Mouse (Mus musculus): ENCODE data around the gene Zfp94. TPM values are rescaled to one million over a fixed set of nuclear protein-coding genes. Genes with fewer than 3 reads are reported as not detected.

The Zfp94 gene
- total RNA-seq (2021): 10 to 100 TPM; 14.0 to 14.5 TPM
- long read RNA-seq, experiment 1, partial matches to known transcripts: 2 of 9 reads
- long read RNA-seq, experiment 1, other reads (novel, unspliced or antisense): 5 of 9 reads
- long read RNA-seq, experiment 2, partial matches to known transcripts: 3 of 9 reads
- long read RNA-seq, experiment 2, other reads (novel, unspliced or antisense): 6 of 9 reads

- H3K27ac ChIP-seq: peak within 1 kb of the TSS; percentile 90
- TF ChIP-seq CTCF (IDR thresholded peaks at IDR 0.05): no peak
- intact Hi-C loops (cut with DNase I): loop anchor here (1.0 to 10.0 kb wide), 4 partner anchors 16 to 1438 kb away; partner anchors contain the start of genes Hnrnpul1, Zfp112, Zfp235 and Zfp61
Measured at GRCm38 (mm10) chr7:24316567-24317092, at the start of gene Zfp94. Gene Zfp94, minus strand, starts transcription at chr7:24316666.

GRCm38 (mm10) chr7:24365258-24366014 lies 49.0 kb upstream of the Zfp94 start:
- Histone ChIP-seq H3K4me3 (no peak overlapping the region), H3K27ac (no peak overlapping the region)
- intact Hi-C loops (cut with DNase I): loop anchor here (1.0 to 2.0 kb wide), 2 partner anchors 12 to 41 kb away; no protein-coding TSS in a partner anchor
- DNase-seq (ENCODE audit: extremely low spot score in 1 of 2, low spot score in 2 of 2): no peak
- TF ChIP-seq CTCF (IDR thresholded peaks at IDR 0.05): no peak

More at GRCm38 (mm10) chr7:24316567-24317092, at the start of gene Zfp94:
- H3K4me3 ChIP-seq: peak within 1 kb of the TSS; percentile 78
- peak; percentile 96 to 97 for DNase-seq (ENCODE audit: extremely low spot score in 1 of 2, low spot score in 2 of 2)

DNA sequence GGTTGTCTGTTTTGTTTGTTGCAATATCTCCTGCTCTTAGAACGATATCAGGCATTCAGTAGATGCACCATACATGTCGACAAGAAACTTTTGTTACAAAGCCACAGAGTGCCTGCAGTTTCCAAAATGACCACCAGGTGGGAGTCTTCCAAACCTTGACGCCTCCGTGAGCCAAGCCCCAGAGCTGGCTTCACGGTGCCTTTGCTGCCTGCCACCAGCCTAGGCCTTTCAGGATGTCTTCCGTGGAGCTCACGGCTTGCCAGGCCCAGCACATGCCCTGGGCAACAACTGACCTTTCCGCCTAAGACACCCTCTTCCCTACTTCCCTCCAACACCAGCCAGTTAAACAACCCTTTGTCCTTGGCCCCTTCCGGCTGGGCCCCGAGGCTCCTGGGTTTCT lies 48.4 kb upstream of the Zfp94 start:
- intact Hi-C loops (cut with DNase I): loop anchor here (1.0 to 2.0 kb wide), 3 partner anchors 12 to 42 kb away; no protein-coding TSS in a partner anchor

GRCm38 (mm10) chr7:24363228-24363627 lies 46.8 kb upstream of the Zfp94 start:
- intact Hi-C loops (cut with DNase I): no loop called here
- Histone ChIP-seq H3K4me3 (no peak overlapping the region), H3K27ac (no peak overlapping the region)
- TF ChIP-seq CTCF (IDR thresholded peaks at IDR 0.05): peak; percentile 42
- peak in 1 of 2 experiments; percentile 52 for DNase-seq (ENCODE audit: extremely low spot score in 1 of 2, low spot score in 2 of 2)

More for the DNA sequence above, 48.4 kb upstream of the Zfp94 start:
- peak; percentile 84 to 86 for DNase-seq (ENCODE audit: extremely low spot score in 1 of 2, low spot score in 2 of 2)
- no peak overlapping the region for H3K4me3 ChIP-seq
- H3K27ac ChIP-seq: no peak overlapping the region; the same call in 1 of the 2 replicates
- TF ChIP-seq CTCF (IDR thresholded peaks at IDR 0.05): peak; percentile 95

- DNase-seq (ENCODE audit: extremely low spot score in 1 of 2, low spot score in 2 of 2): no peak
- H3K27ac ChIP-seq: no peak overlapping the region
- TF ChIP-seq CTCF (IDR thresholded peaks at IDR 0.05): no peak; the same call in 1 of the 2 replicates
- no peak overlapping the region for H3K4me3 ChIP-seq
- intact Hi-C loops (cut with DNase I): no loop called here
Measured at GRCm38 (mm10) chr7:24361001-24361400, 44.5 kb upstream of the Zfp94 start.

- Histone ChIP-seq H3K27ac (no peak overlapping the region), H3K4me3 (no peak overlapping the region)
- DNase-seq (ENCODE audit: extremely low spot score in 1 of 2, low spot score in 2 of 2): no peak
- no peak for TF ChIP-seq CTCF (IDR thresholded peaks at IDR 0.05)
- intact Hi-C loops (cut with DNase I): no loop called here
Measured at GRCm38 (mm10) chr7:24359269-24359668, 42.8 kb upstream of the Zfp94 start.

DNA sequence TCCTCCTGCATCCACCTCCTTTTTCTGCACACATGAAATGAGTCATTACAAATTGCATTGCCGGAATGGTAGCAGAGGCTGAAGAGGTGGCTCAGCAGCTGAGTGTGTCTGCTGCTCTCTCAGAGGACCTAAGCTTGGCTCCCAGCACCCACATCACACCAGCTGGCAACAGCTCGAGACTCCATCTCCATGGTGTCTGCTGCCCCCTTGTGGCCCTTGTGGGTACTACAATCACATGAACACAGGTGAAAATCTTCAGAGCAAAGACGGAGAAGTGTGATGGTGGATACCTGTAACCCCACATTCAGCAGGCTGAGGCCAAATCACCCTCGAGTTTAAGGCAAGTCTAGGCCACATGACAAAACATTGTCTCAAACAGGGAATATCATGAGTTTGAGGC lies 41.4 kb upstream of the Zfp94 start:
- Histone ChIP-seq H3K27ac (no peak overlapping the region), H3K4me3 (no peak overlapping the region)
- no peak for DNase-seq (ENCODE audit: extremely low spot score in 1 of 2, low spot score in 2 of 2)
- peak; percentile 38 for TF ChIP-seq CTCF (IDR thresholded peaks at IDR 0.05)
- intact Hi-C loops (cut with DNase I): no loop called here

DNA sequence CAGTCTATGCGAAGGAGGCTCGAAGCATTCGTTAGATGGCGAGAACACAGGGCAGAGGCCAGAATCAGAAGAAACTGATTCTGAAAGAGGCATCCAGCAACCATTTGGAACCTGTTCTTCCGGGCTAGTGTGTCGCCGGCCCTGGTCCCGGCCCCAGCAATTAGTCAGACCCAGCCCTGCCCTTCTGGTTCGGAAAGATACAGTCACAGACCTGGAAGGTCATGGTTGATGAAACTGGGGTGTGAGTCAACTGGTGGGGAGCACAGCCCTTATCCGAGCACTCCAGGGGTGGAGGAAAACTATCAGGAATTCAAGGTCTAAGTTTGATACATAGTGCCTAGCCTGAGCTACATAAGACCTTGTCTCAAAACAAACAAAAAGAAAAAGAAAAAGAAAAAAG lies 39.6 kb upstream of the Zfp94 start:
- Histone ChIP-seq H3K27ac (no peak overlapping the region), H3K4me3 (no peak overlapping the region)
- intact Hi-C loops (cut with DNase I): no loop called here
- no peak for DNase-seq (ENCODE audit: extremely low spot score in 1 of 2, low spot score in 2 of 2)
- TF ChIP-seq CTCF (IDR thresholded peaks at IDR 0.05): no peak

- no peak for TF ChIP-seq CTCF (IDR thresholded peaks at IDR 0.05)
- DNase-seq (ENCODE audit: extremely low spot score in 1 of 2, low spot score in 2 of 2): no peak
- Histone ChIP-seq H3K27ac (no peak overlapping the region), H3K4me3 (no peak overlapping the region)
- intact Hi-C loops (cut with DNase I): no loop called here
Measured at GRCm38 (mm10) chr7:24355646-24356045, 39.2 kb upstream of the Zfp94 start.

GRCm38 (mm10) chr7:24348896-24349295 lies 32.4 kb upstream of the Zfp94 start, which contains the start of gene Lypd5:
Gene Lypd5, plus strand, starts transcription at chr7:24349196.
- intact Hi-C loops (cut with DNase I): no loop called here
- no peak within 1 kb of the TSS for H3K4me3 ChIP-seq
- no peak within 1 kb of the TSS for H3K27ac ChIP-seq
- no peak for TF ChIP-seq CTCF (IDR thresholded peaks at IDR 0.05)
- no peak for DNase-seq (ENCODE audit: extremely low spot score in 1 of 2, low spot score in 2 of 2)

DNA sequence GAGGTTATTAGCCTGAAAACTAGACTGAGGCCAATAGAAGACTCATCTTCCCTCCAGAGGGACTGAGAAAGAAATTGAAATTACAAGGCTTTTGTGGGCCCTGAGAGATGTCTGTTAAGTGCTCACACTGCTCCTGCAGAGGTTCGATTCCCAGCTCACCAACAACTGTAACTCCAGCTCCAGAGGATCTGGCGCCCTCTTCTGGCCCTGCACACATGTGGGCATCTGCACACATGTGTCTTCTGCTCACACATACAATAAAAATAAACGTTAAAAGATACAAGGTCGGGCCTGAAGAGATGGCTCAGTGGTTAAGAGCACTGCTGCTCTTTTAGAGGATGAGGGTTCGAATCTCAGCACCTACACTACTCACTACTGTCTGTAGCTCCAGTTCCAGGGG lies 30.0 kb upstream of the Zfp94 start:
- intact Hi-C loops (cut with DNase I): no loop called here
- no peak overlapping the region for H3K27ac ChIP-seq
- H3K4me3 ChIP-seq: no peak overlapping the region
- no peak; the same call in 1 of the 2 replicates for TF ChIP-seq CTCF (IDR thresholded peaks at IDR 0.05)
- DNase-seq (ENCODE audit: extremely low spot score in 1 of 2, low spot score in 2 of 2): no peak

GRCm38 (mm10) chr7:24343701-24344272 lies 27.3 kb upstream of the Zfp94 start:
- Histone ChIP-seq H3K4me3 (no peak overlapping the region), H3K27ac (no peak overlapping the region)
- intact Hi-C loops (cut with DNase I): no loop called here
- no peak for DNase-seq (ENCODE audit: extremely low spot score in 1 of 2, low spot score in 2 of 2)
- TF ChIP-seq CTCF (IDR thresholded peaks at IDR 0.05): no peak

All from left cerebral cortex, adult 2 months (tissue).